Mouse (Mus musculus): Measurements from ENCODE around the gene Serpinb6b. TPM values are rescaled to one million over a fixed set of nuclear protein-coding genes. Genes with fewer than 3 reads are reported as not detected.

Gene Serpinb6b
- polyA plus RNA-seq, 1 experiment from 2014 or later: 15.7 TPM

DNA sequence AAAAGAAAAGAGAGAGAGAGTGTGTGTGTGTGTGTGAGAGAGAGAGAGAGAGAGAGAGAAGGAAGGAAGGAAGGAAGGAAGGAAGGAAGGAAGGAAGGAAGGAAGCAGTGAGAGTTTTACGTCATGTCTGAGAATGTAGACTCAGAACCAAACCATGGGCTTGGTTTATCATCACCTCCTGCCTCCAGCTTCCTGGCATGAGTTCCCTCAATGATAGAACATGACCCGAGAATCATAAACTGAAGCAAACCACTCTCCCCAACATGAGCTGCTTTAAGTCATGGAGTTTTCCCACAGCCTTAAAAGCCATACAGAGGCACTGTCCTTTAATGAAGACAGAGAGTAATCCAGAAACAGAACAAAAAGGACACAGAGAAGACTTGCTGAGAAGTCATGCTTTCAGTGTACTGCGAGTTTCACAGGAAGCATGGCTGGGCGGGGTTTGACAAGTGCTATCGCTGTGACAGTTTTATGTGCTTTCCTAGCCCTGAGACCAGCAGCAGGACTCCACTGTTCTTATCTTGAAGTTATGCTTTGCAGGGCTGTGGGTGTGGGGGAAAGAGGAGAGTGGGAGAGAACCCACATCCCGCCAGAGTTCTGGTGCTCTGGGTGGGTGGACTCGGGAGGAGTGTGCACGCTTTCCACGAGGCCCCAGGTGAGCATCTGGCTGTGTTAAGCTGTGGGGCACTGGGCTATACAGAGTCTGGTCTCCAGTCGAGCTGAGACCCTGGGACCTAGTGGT, 28.3 kb downstream of the Serpinb6b start:
- H3K4me1 ChIP-seq (ENCODE audit: control insufficient read depth, insufficient read depth, low read length): peaks cover 9% of the 10 kb centered on the region; the same call in 1 of the 2 replicates
- no peaks in the 10 kb centered on the region for H3K27me3 ChIP-seq (ENCODE audit: control insufficient read depth, insufficient read depth, low read length)
- H3K9ac ChIP-seq (ENCODE audit: low read depth, low read length): 0 out of 2 replicates have a peak overlapping the region, but pooled peaks have one; percentile 46
- 50% methylated on average over 10 of the region's 10 CpGs for WGBS (ENCODE audit: insufficient replicate concordance)
- no peaks in the 10 kb centered on the region for H3K9me3 ChIP-seq (replicated peaks; ENCODE audit: control insufficient read depth, low read length)
- H3K4me2 ChIP-seq: peak overlapping the region; percentile 41
- peak; percentile 88 for ATAC-seq (replicated peaks; ENCODE audit: insufficient number of reproducible peaks, low FRiP score, low TSS enrichment)
- peak overlapping the region; percentile 46 for H3K27ac ChIP-seq (ENCODE audit: low read depth, low read length)
- no peak overlapping the region for H3K4me3 ChIP-seq (ENCODE audit: low read depth, low read length)
- H3K36me3 ChIP-seq (ENCODE audit: control insufficient read depth, insufficient read depth, low read length): no peaks in the 10 kb centered on the region

DNA sequence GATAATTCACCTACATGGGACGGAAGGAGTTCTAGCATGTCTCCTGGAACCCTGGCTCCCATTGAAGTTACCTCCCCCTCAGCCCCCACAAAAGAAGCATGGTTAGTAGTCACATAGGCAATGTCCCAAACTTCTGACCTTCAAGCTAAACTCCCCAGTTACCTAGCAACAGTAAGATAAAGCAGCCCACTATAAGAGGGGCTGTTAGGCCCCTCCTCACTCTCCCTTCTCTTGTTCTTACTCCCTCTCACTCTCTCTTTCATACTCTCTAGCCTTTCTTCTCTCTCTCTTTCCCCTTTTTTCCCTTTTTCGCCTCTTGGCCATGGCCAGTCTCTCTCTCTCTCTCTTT, 28.9 kb downstream of the Serpinb6b start:
- H3K4me3 ChIP-seq (ENCODE audit: low read depth, low read length): no peak overlapping the region
- H3K9me3 ChIP-seq (replicated peaks; ENCODE audit: control insufficient read depth, low read length): no peaks in the 10 kb centered on the region
- WGBS (ENCODE audit: insufficient replicate concordance): 73% methylated on average over 2 of the region's 2 CpGs
- no peaks in the 10 kb centered on the region for H3K36me3 ChIP-seq (ENCODE audit: control insufficient read depth, insufficient read depth, low read length)
- H3K9ac ChIP-seq (ENCODE audit: low read depth, low read length): no peak overlapping the region
- H3K27ac ChIP-seq (ENCODE audit: low read depth, low read length): peak overlapping the region; percentile 46
- peaks cover 9% of the 10 kb centered on the region; the same call in 1 of the 2 replicates for H3K4me1 ChIP-seq (ENCODE audit: control insufficient read depth, insufficient read depth, low read length)
- peak; percentile 4; the same call in 1 of the 2 replicates for ATAC-seq (replicated peaks; ENCODE audit: insufficient number of reproducible peaks, low FRiP score, low TSS enrichment)
- H3K27me3 ChIP-seq (ENCODE audit: control insufficient read depth, insufficient read depth, low read length): no peaks in the 10 kb centered on the region
- peak overlapping the region; percentile 41 for H3K4me2 ChIP-seq

DNA sequence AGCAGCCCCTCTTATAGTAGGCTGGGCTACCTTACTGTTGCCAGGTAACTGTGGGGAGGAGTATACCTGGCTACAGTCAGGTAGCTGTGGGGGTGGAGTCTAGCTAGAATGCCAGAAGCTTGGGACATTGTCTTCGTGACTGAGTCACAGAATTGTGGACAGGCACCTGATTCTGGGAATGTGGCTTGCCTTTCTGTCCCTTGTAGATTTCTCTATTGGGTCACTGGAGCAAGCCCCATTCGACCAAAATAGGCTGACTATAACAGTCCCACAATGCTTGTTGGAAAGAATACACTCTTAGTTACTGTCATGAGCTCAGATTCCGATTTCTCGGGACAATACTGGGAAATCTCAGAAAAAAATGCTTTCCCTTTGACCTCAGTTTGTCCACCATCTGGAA, 30.0 kb downstream of the Serpinb6b start:
- 80% methylated on average over 4 of the region's 4 CpGs for WGBS (ENCODE audit: insufficient replicate concordance)
- Histone ChIP-seq H3K4me2 (no peak overlapping the region), H3K4me3 (ENCODE audit: low read depth, low read length) (no peak overlapping the region), H3K4me1 (ENCODE audit: control insufficient read depth, insufficient read depth, low read length) (peaks cover 9% of the 10 kb centered on the region; the same call in 1 of the 2 replicates), H3K36me3 (ENCODE audit: control insufficient read depth, insufficient read depth, low read length) (no peaks in the 10 kb centered on the region), H3K27me3 (ENCODE audit: control insufficient read depth, insufficient read depth, low read length) (no peaks in the 10 kb centered on the region), H3K9me3 (replicated peaks; ENCODE audit: control insufficient read depth, low read length) (no peaks in the 10 kb centered on the region), H3K27ac (ENCODE audit: low read depth, low read length) (no peak overlapping the region), H3K9ac (ENCODE audit: low read depth, low read length) (no peak overlapping the region)
- ATAC-seq (replicated peaks; ENCODE audit: insufficient number of reproducible peaks, low FRiP score, low TSS enrichment): no peak

DNA sequence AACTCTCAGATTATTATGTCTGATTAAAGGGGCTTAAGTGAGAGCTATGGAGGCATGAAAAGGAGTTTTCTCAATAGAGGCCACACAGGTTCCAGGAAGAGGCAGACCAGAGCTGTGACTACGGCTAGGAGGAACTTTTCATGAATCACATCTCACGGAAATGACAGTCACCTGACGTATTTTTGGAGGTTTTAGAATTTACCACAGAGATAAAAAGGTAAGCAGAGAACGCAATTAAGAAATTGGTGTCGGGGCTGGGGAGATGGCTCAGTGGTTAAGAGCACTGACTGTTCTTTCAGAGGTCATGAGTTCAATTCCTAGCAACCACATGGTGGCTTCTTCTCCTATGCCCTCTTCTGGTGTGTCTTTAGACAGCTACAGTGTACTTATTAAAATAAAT, 36.3 kb downstream of the Serpinb6b start:
- no peak for ATAC-seq (replicated peaks; ENCODE audit: insufficient number of reproducible peaks, low FRiP score, low TSS enrichment)
- Histone ChIP-seq H3K9me3 (replicated peaks; ENCODE audit: control insufficient read depth, low read length) (no peaks in the 10 kb centered on the region), H3K4me1 (ENCODE audit: control insufficient read depth, insufficient read depth, low read length) (no peaks in the 10 kb centered on the region), H3K27me3 (ENCODE audit: control insufficient read depth, insufficient read depth, low read length) (no peaks in the 10 kb centered on the region), H3K4me2 (no peak overlapping the region), H3K9ac (ENCODE audit: low read depth, low read length) (no peak overlapping the region), H3K27ac (ENCODE audit: low read depth, low read length) (no peak overlapping the region), H3K36me3 (ENCODE audit: control insufficient read depth, insufficient read depth, low read length) (no peaks in the 10 kb centered on the region), H3K4me3 (ENCODE audit: low read depth, low read length) (no peak overlapping the region)
- 87% methylated on average over 5 of the region's 5 CpGs for WGBS (ENCODE audit: insufficient replicate concordance)

DNA sequence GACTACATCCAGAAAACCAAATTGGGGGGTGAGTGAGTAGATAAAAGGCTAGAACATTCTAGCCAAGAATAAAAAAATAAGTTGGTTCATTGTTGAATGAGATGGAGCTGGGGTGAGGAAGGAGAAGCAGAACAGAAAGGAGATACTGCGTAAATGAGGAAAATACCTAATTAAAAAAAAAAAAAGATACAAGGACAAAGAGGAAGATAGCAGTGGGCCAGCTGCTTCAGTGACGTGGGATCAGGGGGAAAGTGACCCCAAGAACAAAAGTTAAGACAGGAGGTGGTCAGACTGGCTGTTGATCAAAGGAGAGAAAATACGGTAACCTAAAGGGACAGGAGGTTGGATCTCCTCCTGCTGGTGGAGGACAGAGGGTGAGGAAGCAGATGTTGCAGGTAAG, 37.9 kb downstream of the Serpinb6b start, which contains the start of gene Serpinb9:
Serpinb9 (plus strand) TSS at position 301 of the 400 bp plus-strand sequence.
- Histone ChIP-seq H3K4me1 (ENCODE audit: control insufficient read depth, insufficient read depth, low read length) (no peaks in the 10 kb centered on the region), H3K27me3 (ENCODE audit: control insufficient read depth, insufficient read depth, low read length) (no peaks in the 10 kb centered on the region), H3K27ac (ENCODE audit: low read depth, low read length) (peak within 1 kb of the TSS; percentile 66), H3K9ac (ENCODE audit: low read depth, low read length) (peak within 1 kb of the TSS; percentile 77), H3K36me3 (ENCODE audit: control insufficient read depth, insufficient read depth, low read length) (no peaks in the 10 kb centered on the region), H3K4me2 (peak within 1 kb of the TSS; percentile 72), H3K9me3 (replicated peaks; ENCODE audit: control insufficient read depth, low read length) (no peaks in the 10 kb centered on the region), H3K4me3 (ENCODE audit: low read depth, low read length) (peak within 1 kb of the TSS; percentile 38)
- no peak for ATAC-seq (replicated peaks; ENCODE audit: insufficient number of reproducible peaks, low FRiP score, low TSS enrichment)
- 83% methylated on average over 3 of the region's 3 CpGs for WGBS (ENCODE audit: insufficient replicate concordance)

DNA sequence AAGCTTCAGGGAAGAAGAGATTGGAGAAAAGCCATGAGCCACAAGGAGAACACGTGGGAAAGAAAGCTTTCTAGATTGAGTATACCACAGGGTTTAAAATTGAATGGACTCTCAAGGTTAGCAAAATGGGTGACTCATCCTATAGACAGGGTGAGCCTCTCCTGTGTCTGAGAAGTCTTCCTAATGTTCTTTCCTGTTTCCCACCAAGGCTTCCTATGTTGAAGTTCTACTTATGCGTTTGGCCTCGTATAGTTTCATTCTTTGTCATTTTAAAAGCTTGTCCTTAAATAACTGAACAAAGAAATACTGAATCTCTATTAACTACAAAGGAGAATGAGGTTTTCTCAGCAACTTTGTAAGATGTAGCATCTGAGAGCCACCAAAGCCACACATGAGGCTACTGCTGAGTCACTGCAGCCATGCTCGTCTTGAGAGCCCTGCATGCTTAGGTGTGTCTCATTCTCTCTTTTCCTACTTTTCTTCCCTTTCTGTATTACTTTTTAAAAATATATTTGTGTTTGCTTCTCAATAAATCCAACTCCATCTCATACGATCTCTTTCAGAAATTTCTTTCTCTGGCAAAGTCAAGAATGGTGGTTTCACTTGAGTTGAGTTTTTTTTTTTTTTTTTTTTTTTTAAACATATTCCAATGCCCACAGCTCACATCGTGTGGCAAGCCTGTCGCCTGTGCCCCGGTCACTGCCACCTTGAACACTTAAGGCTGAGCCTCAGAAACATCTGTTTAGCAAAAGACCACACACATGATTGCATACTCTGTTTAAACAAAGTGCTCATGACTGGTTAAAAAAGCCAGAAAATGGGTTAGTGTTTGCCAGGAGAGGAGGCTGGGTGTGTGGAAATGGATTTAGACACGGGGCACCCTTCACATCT, 38.8 kb downstream of the Serpinb6b start:
- Histone ChIP-seq H3K4me1 (ENCODE audit: control insufficient read depth, insufficient read depth, low read length) (no peaks in the 10 kb centered on the region), H3K27me3 (ENCODE audit: control insufficient read depth, insufficient read depth, low read length) (no peaks in the 10 kb centered on the region), H3K36me3 (ENCODE audit: control insufficient read depth, insufficient read depth, low read length) (no peaks in the 10 kb centered on the region), H3K9ac (ENCODE audit: low read depth, low read length) (peak overlapping the region; percentile 77), H3K4me2 (peak overlapping the region; percentile 72), H3K27ac (ENCODE audit: low read depth, low read length) (peak overlapping the region; percentile 66), H3K9me3 (replicated peaks; ENCODE audit: control insufficient read depth, low read length) (no peaks in the 10 kb centered on the region), H3K4me3 (ENCODE audit: low read depth, low read length) (peak overlapping the region; percentile 38)
- 58% methylated on average over 9 of the region's 9 CpGs for WGBS (ENCODE audit: insufficient replicate concordance)
- no peak for ATAC-seq (replicated peaks; ENCODE audit: insufficient number of reproducible peaks, low FRiP score, low TSS enrichment)

DNA sequence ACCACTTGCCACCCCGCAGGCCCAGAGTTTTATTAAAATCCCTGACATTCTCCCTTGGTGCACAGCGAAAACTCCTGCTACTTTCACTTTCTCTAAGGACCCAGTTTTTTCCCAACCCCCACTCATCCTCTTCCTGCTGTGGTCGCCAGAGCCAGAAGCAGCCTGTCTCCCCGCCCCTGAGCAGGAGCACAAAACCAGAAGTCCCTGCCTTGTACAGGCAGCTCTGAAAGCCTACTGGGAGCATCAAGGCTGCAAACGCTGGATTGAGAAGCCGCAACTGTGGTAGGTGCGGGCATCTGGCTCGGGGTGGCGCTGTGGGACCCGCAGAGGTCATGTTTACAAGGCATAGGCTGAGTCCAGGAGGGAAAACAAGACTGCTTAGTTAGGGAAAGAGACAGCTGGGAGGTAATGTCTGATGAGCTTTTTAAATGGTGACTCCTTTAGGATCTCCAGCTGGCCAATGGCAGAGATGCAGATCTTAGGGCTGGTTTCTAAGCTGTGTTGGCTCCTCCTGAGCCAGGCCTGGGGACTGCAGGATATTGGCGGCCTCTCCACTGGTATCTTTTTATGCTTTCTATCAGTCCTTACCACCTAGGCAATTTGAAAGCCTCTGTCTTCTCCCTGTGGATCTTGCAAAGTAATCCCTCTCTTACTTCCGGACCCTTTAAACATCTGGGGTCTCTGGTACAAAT, 39.6 kb downstream of the Serpinb6b start:
- peak overlapping the region; percentile 38 for H3K4me3 ChIP-seq (ENCODE audit: low read depth, low read length)
- H3K27ac ChIP-seq (ENCODE audit: low read depth, low read length): peak overlapping the region; percentile 66
- no peaks in the 10 kb centered on the region for H3K36me3 ChIP-seq (ENCODE audit: control insufficient read depth, insufficient read depth, low read length)
- no peaks in the 10 kb centered on the region for H3K27me3 ChIP-seq (ENCODE audit: control insufficient read depth, insufficient read depth, low read length)
- no peaks in the 10 kb centered on the region for H3K4me1 ChIP-seq (ENCODE audit: control insufficient read depth, insufficient read depth, low read length)
- ATAC-seq (replicated peaks; ENCODE audit: insufficient number of reproducible peaks, low FRiP score, low TSS enrichment): peak; percentile 85
- H3K9me3 ChIP-seq (replicated peaks; ENCODE audit: control insufficient read depth, low read length): no peaks in the 10 kb centered on the region
- peak overlapping the region; percentile 72 for H3K4me2 ChIP-seq
- 16% methylated on average over 12 of the region's 12 CpGs for WGBS (ENCODE audit: insufficient replicate concordance)
- peak overlapping the region; percentile 77 for H3K9ac ChIP-seq (ENCODE audit: low read depth, low read length)

DNA sequence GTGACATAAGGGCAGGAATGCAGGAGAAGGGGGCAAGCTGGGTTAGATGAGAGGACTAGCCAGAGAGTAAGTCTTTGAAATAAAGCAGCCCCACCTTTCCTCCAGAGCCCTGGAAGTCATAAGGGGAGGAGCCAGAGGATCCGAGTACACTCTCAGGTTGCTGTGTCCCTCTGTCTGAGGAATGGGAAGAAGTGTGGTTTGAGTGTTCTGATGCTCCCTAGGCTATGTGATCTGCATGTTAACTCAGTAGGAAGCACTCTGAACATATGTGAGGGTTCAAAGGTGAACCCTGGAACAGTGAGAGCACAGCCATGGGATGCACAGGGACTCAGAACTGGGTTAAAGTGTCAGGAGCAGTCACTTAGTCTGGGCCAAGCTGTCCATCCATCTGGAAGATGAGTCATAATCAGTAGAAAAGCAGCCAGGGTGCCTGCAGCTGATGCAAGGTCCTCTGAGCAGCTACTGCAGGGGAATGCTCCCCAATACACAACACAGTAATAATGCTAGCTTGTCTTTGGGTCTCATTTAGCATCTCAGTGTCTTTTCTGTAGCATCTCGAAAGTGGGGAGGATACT, 40.6 kb downstream of the Serpinb6b start:
- H3K4me2 ChIP-seq: no peak overlapping the region
- no peak for ATAC-seq (replicated peaks; ENCODE audit: insufficient number of reproducible peaks, low FRiP score, low TSS enrichment)

More for the DNA sequence above, 40.6 kb downstream of the Serpinb6b start:
- no peak overlapping the region for H3K27ac ChIP-seq (ENCODE audit: low read depth, low read length)
- no peak overlapping the region for H3K9ac ChIP-seq (ENCODE audit: low read depth, low read length)
- H3K9me3 ChIP-seq (replicated peaks; ENCODE audit: control insufficient read depth, low read length): no peaks in the 10 kb centered on the region
- 48% methylated on average over 2 of the region's 2 CpGs for WGBS (ENCODE audit: insufficient replicate concordance)
- H3K27me3 ChIP-seq (ENCODE audit: control insufficient read depth, insufficient read depth, low read length): no peaks in the 10 kb centered on the region
- no peaks in the 10 kb centered on the region for H3K4me1 ChIP-seq (ENCODE audit: control insufficient read depth, insufficient read depth, low read length)
- H3K4me3 ChIP-seq (ENCODE audit: low read depth, low read length): no peak overlapping the region
- no peaks in the 10 kb centered on the region for H3K36me3 ChIP-seq (ENCODE audit: control insufficient read depth, insufficient read depth, low read length)

Data from heart, embryonic 11.5 days (tissue).